Mouse (Mus musculus): ENCODE results near the gene Efna3. TPM values are rescaled to one million over a fixed set of nuclear protein-coding genes. Genes with fewer than 3 reads are reported as not detected.

Efna3 gene
- polyA plus RNA-seq, 1 experiment from 2014 or later = 1.1 TPM

DNA sequence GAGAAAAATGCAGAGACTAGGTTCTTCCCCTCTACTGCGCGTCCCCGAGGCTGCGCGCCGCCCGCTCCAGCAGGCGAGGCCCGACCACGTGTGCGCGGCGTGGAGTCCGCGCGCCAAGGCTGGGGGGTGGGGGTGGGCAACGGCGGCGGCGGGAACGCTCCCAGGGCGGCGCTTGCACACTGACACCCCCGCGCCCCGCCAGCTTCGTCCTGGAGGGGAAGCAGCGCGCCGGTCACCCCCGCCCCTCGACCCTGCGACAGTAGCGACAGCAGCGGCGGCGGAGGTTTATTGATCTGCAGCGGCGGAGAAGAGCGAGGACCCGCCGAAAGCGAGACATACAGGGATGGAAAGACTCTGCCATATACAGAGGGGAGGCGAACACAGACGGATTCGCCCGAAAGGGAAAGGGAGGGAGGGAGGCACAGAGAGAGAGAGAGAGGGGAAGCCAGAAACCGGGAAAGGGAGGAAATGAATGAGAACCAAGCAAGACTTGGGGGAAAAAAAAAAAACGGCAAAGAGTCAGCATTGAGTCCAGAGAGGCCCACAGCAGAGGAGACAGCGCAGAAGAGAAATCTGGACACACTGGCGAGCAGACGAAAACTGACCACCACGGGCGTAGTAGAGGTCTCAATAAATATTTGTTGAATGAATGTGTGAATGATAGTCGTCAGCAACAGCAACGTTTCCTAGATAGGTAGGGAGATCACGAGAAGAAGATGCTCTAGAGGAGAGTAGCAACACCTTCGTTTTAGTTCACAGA lies 3.0 kb downstream of the Efna3 start:
- Histone ChIP-seq H3K27me3 (ENCODE audit: control insufficient read depth, insufficient read depth, low read length) (peaks cover 62% of the 10 kb centered on the region), H3K27ac (replicated peaks in 1 of 2; ENCODE audit: control insufficient read depth in 1 of 2, insufficient read depth in 1 of 2, low read depth in 2 of 2, low read length in 2 of 2) (no peak overlapping the region), H3K9me3 (ENCODE audit: control insufficient read depth, low read length) (no peaks in the 10 kb centered on the region), H3K9ac (ENCODE audit: low read length) (peak overlapping the region; percentile 22), H3K4me1 (ENCODE audit: control insufficient read depth in 2 of 2, insufficient read depth in 2 of 2, low read length in 2 of 2) (peaks cover 35 to 59% of the 10 kb centered on the region in 2 experiments), H3K36me3 (ENCODE audit: control insufficient read depth, insufficient read depth, low read length) (no peaks in the 10 kb centered on the region), H3K4me2 (ENCODE audit: low read length) (peak overlapping the region; percentile 99), H3K4me3 (ENCODE audit: control insufficient read depth in 1 of 2, insufficient read depth in 1 of 2, low read depth in 1 of 2, low read length in 2 of 2) (peak overlapping the region; percentile 30 to 56)
- 3% methylated on average over 58 of the region's 58 CpGs for WGBS
- ATAC-seq (ENCODE audit: insufficient number of reproducible peaks, insufficient read depth, low FRiP score, low read depth) = no peak

DNA sequence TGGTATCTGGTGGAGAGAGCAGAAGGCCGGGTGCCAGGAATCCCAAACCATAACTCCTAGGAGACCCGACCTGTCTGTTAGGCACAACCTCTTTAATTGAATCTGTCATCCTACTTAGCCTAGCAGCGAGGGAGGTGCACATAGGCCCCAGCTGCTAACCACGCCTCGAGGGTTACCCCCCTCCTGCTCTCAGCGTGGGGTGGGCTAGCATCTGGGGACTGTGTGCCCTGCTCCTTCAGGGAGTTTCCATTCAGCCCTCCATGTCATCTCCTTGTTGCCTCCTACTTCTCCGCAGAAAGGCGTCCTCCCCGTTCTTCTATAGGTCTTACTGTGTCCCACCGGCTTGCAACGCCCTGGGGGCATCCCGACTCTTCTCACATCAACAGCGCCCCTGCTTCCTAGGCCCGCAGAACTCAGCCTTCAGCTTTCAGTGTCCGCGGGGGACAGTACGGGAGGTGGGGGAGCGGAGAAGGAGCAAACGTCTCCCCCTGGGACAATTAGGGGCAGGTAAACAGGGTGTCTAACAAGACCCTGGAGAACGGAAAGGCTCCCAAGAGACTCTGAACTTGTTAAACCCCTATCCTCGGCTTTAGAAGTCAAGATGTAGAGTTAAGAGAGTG lies 3.7 kb downstream of the Efna3 start:
- H3K27ac ChIP-seq (replicated peaks in 1 of 2; ENCODE audit: control insufficient read depth in 1 of 2, insufficient read depth in 1 of 2, low read depth in 2 of 2, low read length in 2 of 2) = no peak overlapping the region
- H3K4me3 ChIP-seq (ENCODE audit: control insufficient read depth in 1 of 2, insufficient read depth in 1 of 2, low read depth in 1 of 2, low read length in 2 of 2) = peak overlapping the region; percentile 30 to 56; a peak in 2 of 4 replicates
- no peaks in the 10 kb centered on the region for H3K9me3 ChIP-seq (ENCODE audit: control insufficient read depth, low read length)
- H3K36me3 ChIP-seq (ENCODE audit: control insufficient read depth, insufficient read depth, low read length) = no peaks in the 10 kb centered on the region
- H3K4me1 ChIP-seq (ENCODE audit: control insufficient read depth in 2 of 2, insufficient read depth in 2 of 2, low read length in 2 of 2) = peaks cover 41 to 64% of the 10 kb centered on the region in 2 experiments
- H3K4me2 ChIP-seq (ENCODE audit: low read length) = peak overlapping the region; percentile 99
- H3K9ac ChIP-seq (ENCODE audit: low read length) = peak overlapping the region; percentile 22; the same call in 1 of the 2 replicates
- H3K27me3 ChIP-seq (ENCODE audit: control insufficient read depth, insufficient read depth, low read length) = peaks cover 62% of the 10 kb centered on the region
- no peak for ATAC-seq (ENCODE audit: insufficient number of reproducible peaks, insufficient read depth, low FRiP score, low read depth)
- WGBS = 11% methylated on average over 21 of the region's 21 CpGs

DNA sequence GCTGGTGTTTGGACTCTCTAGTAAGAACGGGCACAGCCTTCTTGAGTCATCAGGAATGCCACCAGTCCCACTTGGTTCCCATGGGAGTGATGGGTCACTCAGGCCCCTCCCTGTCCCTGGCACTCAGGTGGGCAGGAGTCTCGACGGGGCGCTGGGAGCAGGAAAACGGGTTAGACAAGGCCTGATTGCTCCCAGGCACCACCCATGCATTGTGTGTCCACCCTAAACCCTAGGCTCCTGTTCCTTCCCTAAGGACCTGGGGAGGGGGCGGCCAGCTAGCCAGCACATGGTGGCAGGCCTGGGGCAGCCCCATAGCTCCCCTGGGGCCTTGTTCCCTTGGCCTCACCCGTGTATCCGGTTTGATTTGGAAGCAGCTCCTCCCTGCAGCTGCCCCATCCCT lies 4.4 kb downstream of the Efna3 start:
- Histone ChIP-seq H3K4me1 (ENCODE audit: control insufficient read depth in 2 of 2, insufficient read depth in 2 of 2, low read length in 2 of 2) (peaks cover 41 to 65% of the 10 kb centered on the region in 2 experiments), H3K9ac (ENCODE audit: low read length) (no peak overlapping the region), H3K27me3 (ENCODE audit: control insufficient read depth, insufficient read depth, low read length) (peaks cover 62% of the 10 kb centered on the region), H3K4me2 (ENCODE audit: low read length) (no peak overlapping the region), H3K9me3 (ENCODE audit: control insufficient read depth, low read length) (no peaks in the 10 kb centered on the region), H3K27ac (replicated peaks in 1 of 2; ENCODE audit: control insufficient read depth in 1 of 2, insufficient read depth in 1 of 2, low read depth in 2 of 2, low read length in 2 of 2) (no peak overlapping the region), H3K4me3 (ENCODE audit: control insufficient read depth in 1 of 2, insufficient read depth in 1 of 2, low read depth in 1 of 2, low read length in 2 of 2) (no peak overlapping the region), H3K36me3 (ENCODE audit: control insufficient read depth, insufficient read depth, low read length) (no peaks in the 10 kb centered on the region)
- ATAC-seq (ENCODE audit: insufficient number of reproducible peaks, insufficient read depth, low FRiP score, low read depth) = no peak
- WGBS = 71% methylated on average over 8 of the region's 8 CpGs

DNA sequence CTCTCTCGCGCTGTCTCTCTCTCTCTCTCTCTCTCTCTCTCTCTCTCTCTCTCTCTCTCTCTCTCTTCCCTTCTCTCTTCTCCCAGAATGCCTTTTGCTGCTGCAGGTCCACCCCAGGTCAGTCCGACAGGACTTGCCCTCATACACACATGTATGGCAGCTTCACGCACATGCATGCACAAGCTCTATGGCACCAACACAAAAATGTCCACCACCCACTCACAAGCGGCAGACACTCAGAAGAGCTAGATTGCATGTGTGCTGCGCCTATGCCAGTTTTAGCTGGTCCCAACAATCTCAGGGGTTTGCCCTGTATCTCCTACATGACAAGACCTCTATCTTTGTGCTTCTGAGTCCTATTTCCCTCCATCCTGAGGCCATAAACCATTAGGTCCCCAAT lies 5.5 kb downstream of the Efna3 start:
- 52% methylated on average over 6 of the region's 6 CpGs for WGBS
- H3K27ac ChIP-seq (replicated peaks in 1 of 2; ENCODE audit: control insufficient read depth in 1 of 2, insufficient read depth in 1 of 2, low read depth in 2 of 2, low read length in 2 of 2) = no peak overlapping the region
- H3K27me3 ChIP-seq (ENCODE audit: control insufficient read depth, insufficient read depth, low read length) = peaks cover 52% of the 10 kb centered on the region
- peaks cover 41 to 59% of the 10 kb centered on the region in 2 experiments for H3K4me1 ChIP-seq (ENCODE audit: control insufficient read depth in 2 of 2, insufficient read depth in 2 of 2, low read length in 2 of 2)
- ATAC-seq (ENCODE audit: insufficient number of reproducible peaks, insufficient read depth, low FRiP score, low read depth) = no peak
- no peak overlapping the region; the same call in 1 of the 2 replicates for H3K9ac ChIP-seq (ENCODE audit: low read length)
- no peaks in the 10 kb centered on the region for H3K36me3 ChIP-seq (ENCODE audit: control insufficient read depth, insufficient read depth, low read length)
- no peak overlapping the region for H3K4me3 ChIP-seq (ENCODE audit: control insufficient read depth in 1 of 2, insufficient read depth in 1 of 2, low read depth in 1 of 2, low read length in 2 of 2)
- H3K4me2 ChIP-seq (ENCODE audit: low read length) = no peak overlapping the region
- no peaks in the 10 kb centered on the region for H3K9me3 ChIP-seq (ENCODE audit: control insufficient read depth, low read length)

DNA sequence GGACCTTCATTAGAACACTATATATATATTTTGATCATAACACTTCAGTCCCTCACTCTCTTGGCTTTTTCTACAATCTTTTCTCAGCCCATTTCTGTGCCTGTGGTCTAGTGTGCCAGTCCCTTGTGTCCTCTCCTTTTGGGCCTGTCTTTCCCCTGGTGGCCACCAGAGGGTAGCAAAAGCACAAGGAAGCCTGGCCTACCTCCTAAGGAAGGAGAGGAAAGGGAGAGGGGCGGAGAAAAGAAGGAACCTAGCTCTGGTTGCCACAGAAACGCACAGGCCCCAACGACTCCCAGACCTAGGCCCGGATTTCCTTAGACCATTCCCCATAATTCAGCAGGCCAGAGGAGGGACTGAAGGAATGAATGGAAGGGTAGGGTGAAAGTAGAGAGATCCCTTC lies 5.9 kb downstream of the Efna3 start:
- Histone ChIP-seq H3K9ac (ENCODE audit: low read length) (no peak overlapping the region; the same call in 1 of the 2 replicates), H3K4me1 (ENCODE audit: control insufficient read depth in 2 of 2, insufficient read depth in 2 of 2, low read length in 2 of 2) (peaks cover 39 to 55% of the 10 kb centered on the region in 2 experiments), H3K36me3 (ENCODE audit: control insufficient read depth, insufficient read depth, low read length) (no peaks in the 10 kb centered on the region), H3K4me3 (ENCODE audit: control insufficient read depth in 1 of 2, insufficient read depth in 1 of 2, low read depth in 1 of 2, low read length in 2 of 2) (peak overlapping the region in 1 of 2 experiments; percentile 8; a peak in 1 of 4 replicates), H3K9me3 (ENCODE audit: control insufficient read depth, low read length) (no peaks in the 10 kb centered on the region), H3K27ac (replicated peaks in 1 of 2; ENCODE audit: control insufficient read depth in 1 of 2, insufficient read depth in 1 of 2, low read depth in 2 of 2, low read length in 2 of 2) (no peak overlapping the region), H3K27me3 (ENCODE audit: control insufficient read depth, insufficient read depth, low read length) (peaks cover 48% of the 10 kb centered on the region), H3K4me2 (ENCODE audit: low read length) (peak overlapping the region; percentile 67; the same call in 1 of the 2 replicates)
- no peak for ATAC-seq (ENCODE audit: insufficient number of reproducible peaks, insufficient read depth, low FRiP score, low read depth)
- WGBS = 4% methylated on average over 4 of the region's 4 CpGs

DNA sequence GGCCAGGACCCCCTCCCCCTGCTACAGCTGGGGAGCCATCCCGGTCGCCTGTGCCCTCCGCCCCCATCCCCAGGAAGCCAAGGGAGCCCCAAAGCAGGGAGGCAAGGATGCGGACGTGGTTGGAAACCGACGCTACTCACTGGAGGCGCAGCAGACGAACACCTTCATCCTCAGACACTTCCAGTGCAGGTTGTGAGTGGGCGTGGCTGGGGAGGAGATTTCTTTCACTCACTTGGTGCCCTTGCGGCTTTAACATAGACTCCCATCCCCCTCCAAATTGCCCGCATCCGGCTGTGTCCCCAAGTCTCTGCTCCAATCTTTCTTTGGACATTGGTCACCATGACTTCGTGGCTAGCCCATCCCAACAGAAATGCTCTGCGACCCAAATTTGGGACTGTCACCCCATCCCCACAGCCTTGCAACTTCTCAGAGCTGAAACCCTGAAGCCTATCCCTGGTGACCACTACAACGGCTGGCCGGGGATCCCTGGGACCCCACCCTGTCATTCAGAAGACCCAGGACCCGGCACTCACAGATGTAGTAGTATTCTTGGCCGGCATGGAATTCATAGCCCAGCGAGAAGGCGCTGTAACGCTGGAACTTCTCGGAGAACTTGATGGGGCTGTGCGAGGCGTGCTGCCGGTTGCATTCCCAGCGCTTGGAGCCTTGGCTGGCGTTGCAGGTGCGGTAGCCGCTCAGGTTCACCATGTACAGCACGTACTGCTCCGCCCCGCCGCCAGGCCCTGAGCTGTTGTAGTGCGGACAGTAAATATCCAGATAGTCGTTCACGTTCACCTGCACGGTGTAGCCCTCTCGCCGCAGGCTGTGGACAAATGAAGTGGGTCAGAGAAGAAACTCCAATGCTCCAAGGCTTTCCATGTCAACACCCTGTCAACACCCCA lies 6.6 kb downstream of the Efna3 start:
- Histone ChIP-seq H3K9me3 (ENCODE audit: control insufficient read depth, low read length) (no peaks in the 10 kb centered on the region), H3K4me2 (ENCODE audit: low read length) (peak overlapping the region; percentile 67), H3K4me3 (ENCODE audit: control insufficient read depth in 1 of 2, insufficient read depth in 1 of 2, low read depth in 1 of 2, low read length in 2 of 2) (peak overlapping the region in 1 of 2 experiments; percentile 37; a peak in 2 of 4 replicates), H3K27me3 (ENCODE audit: control insufficient read depth, insufficient read depth, low read length) (peaks cover 42% of the 10 kb centered on the region), H3K4me1 (ENCODE audit: control insufficient read depth in 2 of 2, insufficient read depth in 2 of 2, low read length in 2 of 2) (peaks cover 37 to 48% of the 10 kb centered on the region in 2 experiments), H3K36me3 (ENCODE audit: control insufficient read depth, insufficient read depth, low read length) (no peaks in the 10 kb centered on the region), H3K27ac (replicated peaks in 1 of 2; ENCODE audit: control insufficient read depth in 1 of 2, insufficient read depth in 1 of 2, low read depth in 2 of 2, low read length in 2 of 2) (no peak overlapping the region), H3K9ac (ENCODE audit: low read length) (no peak overlapping the region)
- ATAC-seq (ENCODE audit: insufficient number of reproducible peaks, insufficient read depth, low FRiP score, low read depth) = no peak
- WGBS = 20% methylated on average over 38 of the region's 40 CpGs
